Mouse (Mus musculus): ENCODE results near the gene Abcc1.
A peak's percentile ranks its signal among the peaks of the same experiment; 100 is the strongest.

The Abcc1 gene

DNA sequence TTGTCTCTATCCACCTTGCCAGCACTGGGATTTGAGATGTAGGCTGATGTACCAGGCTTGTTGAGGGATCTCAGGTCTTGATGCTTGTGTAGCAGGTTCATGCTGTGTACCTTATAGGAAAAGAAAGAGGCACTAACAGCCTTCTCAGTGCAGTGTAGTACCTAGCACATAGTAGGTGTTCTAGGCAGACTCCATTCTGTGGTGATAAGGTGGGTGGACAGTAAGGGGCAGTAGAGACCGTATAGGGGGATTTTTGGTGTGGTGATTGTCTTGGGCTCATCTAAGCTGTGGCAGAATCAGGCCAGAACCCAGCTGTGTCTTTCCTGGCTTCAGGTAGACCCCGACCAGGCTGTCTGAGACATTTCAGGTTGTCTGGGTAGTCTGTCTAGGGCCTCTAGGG is 15.0 kb downstream of the Abcc1 start:
- no peak for DNase-seq (ENCODE audit: low read depth, low spot score)

GRCm38 (mm10) chr16:14377321-14377720 is 16.0 kb downstream of the Abcc1 start:
- DNase-seq (ENCODE audit: low read depth, low spot score), result peak; percentile 10

DNA sequence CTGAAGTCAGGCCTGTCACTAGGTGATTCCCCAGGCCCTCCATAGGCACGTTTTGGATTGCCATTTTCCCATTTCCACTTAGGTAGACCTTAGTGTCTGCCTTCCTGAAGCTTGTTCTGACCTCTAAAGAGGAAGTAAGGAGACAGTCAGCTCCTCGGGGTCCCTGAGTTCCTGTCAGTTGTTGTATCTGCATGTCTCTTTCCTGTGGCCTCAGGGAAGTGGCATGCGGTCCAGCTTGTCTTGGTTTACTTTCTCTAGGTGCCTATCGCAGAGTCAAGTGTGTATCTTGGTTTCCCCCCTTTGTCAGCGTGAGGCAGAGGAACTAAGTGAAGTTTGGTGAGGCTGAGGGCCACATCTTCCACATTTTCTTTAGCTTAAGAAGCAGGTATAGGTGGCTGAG is 17.3 kb downstream of the Abcc1 start:
- no peak for DNase-seq (ENCODE audit: low read depth, low spot score)

DNA sequence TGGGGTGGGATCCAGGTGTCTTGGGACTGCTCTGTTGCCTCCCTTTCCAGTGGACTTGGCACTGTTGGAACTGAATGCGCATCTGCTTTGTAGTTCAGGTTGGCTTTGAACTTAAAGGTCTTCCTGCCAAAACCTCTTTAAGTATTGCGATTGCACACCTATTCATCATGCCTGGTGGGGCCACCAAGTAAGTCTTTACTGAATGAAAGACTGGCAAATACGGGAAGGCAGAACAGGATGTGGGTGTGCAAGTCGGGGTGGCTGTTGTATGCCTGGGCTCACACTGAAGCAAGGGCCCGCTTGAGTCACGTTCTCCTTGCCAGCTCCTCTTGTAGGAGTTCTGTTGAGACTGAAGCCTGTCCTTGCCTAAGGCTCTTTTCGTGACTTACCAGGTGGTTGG is 18.5 kb downstream of the Abcc1 start:
- no peak for DNase-seq (ENCODE audit: low read depth, low spot score)

GRCm38 (mm10) chr16:14381061-14381665 is 19.8 kb downstream of the Abcc1 start:
- no peak for DNase-seq (ENCODE audit: low read depth, low spot score)

DNA sequence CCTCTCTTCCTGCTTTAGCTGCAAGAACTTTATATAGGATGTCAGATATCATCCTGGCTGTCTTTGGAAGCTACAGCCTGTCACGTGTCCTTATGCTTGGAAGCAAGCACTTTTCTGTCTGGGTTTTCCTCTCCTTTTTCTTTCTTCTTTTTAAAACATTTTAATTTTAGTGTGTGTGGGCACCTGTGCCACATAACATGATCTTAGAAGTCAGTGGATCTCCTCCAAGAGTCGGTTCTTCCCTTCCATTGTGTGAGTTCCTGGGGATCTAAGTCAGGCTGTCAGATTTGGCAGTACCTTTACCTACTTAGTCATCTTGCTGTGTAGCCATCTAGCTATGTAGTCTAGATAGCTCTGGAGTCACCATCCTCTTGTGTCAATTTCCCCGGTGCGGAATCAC is 37.9 kb downstream of the Abcc1 start:
- DNase-seq (ENCODE audit: low read depth, low spot score), result no peak

DNA sequence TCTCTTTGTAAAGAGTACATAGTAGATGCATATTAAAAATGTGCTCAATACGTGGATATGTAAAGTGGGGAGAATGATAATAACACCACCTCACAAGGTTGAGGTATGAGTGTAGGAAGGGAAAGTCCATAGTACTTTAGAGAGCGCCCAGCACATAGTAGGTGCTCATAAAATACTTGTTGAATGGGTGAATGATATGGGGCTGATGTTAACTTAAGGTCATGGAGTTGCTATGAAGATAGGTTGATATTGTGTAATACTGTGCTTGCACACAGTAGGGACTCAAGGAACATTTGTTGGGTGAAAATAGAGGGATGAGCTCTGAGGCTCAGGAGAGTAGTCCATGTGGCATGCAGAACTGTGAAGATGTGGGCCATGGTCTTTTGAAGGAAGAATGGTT is 42.1 kb downstream of the Abcc1 start:
- DNase-seq (ENCODE audit: low read depth, low spot score), result no peak

DNA sequence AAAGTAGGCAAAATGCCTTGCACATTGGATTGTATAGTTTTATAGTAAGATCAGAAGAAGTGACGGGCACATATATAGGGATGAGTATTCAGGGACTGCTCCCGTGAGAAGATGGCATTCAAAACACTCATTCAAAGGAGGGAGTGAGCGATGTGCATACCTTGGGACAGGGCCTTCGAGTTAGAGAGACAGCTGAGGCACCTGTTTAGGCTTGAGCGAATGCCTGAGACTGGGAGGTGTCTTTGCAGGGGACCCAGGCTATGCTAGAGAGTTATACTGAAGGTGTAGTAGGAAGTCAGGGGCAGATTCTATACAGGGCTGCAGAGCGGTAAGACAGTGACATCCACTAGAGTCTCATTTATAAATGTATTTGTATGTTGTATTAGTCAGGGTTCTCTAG is 44.3 kb downstream of the Abcc1 start:
- no peak for DNase-seq (ENCODE audit: low read depth, low spot score)

- DNase-seq (ENCODE audit: low read depth, low spot score), result no peak
Observed at GRCm38 (mm10) chr16:14409124-14409523, 47.8 kb downstream of the Abcc1 start.

GRCm38 (mm10) chr16:14409776-14410175 is 48.4 kb downstream of the Abcc1 start:
- DNase-seq (ENCODE audit: low read depth, low spot score), result no peak

DNA sequence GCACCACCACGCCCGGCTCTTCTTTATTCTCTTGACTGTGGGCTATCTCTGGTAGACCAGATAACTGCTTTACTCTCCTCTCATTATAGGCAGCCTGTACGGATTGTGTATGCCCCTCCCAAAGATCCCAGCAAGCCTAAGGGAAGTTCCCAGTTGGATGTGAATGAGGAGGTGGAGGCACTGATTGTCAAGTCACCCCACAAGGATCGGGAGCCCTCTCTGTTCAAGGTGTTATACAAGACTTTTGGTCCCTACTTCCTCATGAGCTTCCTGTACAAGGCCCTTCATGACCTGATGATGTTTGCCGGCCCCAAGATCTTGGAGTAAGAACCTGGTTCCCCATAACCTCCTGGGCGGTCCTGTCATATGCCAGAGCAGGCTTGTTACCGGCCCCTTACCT is 49.3 kb downstream of the Abcc1 start:
- no peak for DNase-seq (ENCODE audit: low read depth, low spot score)

- no peak for DNase-seq (ENCODE audit: low read depth, low spot score)
Observed at GRCm38 (mm10) chr16:14411156-14411555, 49.8 kb downstream of the Abcc1 start.

- no peak for DNase-seq (ENCODE audit: low read depth, low spot score)
Observed at GRCm38 (mm10) chr16:14412551-14412950, 51.2 kb downstream of the Abcc1 start.

DNA sequence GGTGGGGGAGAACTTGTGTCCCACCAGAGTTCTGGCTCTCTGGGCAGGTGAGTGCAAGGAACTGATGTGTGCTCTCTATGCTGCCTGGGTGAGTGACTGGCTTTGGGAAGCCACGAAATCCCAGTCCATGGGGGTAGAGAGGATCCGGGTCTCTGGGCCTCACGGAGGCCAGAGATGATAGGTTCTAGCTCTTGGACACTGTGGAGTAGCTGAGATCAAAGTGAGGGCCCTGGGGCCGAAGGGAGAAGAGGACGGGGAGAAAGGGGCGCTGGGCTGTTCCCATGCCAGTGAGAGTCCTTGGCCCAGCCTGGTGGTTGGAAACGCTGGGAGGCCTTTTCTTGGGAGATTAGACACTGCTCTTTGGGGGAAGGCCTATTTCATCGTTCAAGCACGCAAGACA is 53.8 kb downstream of the Abcc1 start:
- no peak for DNase-seq (ENCODE audit: low read depth, low spot score)

DNA sequence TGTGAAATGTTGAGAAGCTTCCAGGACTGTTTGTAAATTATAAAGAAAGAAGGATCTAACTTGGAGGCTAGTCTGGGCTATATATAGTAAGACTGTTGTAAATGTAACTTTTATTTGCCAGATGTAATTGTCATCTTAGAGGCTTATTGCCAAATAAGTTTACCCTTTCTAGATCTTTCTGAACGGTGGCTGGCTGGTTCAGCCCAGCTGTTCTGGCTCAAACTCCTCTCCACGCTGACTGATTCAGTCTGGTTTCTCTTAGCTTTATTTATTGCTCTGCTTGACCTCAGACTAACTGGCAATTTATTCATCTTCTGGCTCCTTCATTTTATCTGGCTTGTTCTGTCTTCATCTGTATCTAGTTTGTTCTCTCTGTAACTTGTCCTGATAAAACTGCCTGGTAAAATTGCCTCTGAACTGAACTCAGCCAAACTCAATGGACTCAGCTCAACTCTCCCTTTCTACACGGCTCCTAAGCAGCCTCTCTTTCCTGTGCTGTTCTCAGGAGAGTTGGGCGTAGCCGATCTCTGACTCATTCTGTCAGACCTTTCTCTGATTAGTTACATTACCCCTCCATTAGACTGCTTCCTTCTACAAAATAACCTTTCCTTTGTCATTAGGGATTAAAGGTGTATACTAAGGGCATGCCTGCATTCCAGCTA is 55.7 kb downstream of the Abcc1 start:
- DNase-seq (ENCODE audit: low read depth, low spot score), result no peak

DNA sequence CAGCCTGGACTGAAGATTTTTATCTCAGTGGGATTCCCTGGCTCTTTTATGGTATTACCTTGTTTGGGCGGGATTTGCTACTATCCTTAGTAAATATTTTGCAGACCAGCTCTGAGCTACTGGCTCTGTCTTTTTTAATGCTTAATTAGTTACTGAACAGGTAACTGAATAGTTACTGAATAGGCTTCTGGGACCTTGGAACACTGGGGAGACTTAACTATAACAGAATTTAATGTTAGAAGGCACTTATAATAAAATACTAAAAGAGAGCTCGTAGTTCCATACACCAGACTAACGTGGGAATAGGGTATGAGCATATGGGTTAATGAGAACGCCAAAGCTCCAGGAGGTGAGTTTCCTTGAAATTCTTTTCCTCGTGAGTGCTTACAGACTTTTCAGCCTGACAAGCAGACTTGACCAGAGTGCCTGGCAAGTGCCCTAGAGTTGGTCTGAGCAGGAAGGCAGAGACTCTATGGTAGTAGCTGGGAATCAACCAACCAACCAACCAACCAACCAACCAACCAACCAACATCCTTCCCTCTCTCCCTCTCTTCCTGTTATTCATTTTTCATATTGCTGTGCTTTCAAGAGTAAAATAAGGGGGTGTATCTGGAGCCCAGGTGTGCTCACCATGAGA is 59.3 kb downstream of the Abcc1 start:
- DNase-seq (ENCODE audit: low read depth, low spot score), result no peak

GRCm38 (mm10) chr16:14422081-14422480 is 60.7 kb downstream of the Abcc1 start:
- no peak for DNase-seq (ENCODE audit: low read depth, low spot score)

DNA sequence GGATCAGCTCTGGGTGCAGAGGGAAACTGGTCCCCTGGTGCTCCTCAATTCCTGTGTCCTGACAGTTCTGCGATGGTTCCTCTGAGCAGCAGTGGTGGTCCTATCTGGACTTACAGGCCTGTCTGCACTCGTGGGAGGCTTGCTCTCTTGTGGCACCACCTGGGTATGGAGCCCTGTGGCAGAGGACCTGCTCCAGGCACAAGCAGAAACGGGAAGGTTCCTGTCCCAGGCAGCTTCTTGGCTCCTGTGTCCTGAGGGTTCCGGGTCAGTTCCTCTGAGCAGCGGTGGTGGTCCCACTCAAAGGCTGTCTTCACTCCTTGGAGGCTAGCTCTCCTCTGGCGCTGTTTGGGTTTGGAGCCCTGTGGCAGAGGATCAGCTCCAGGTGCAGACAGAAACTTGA is 68.0 kb downstream of the Abcc1 start:
- no peak for DNase-seq (ENCODE audit: low read depth, low spot score)

DNA sequence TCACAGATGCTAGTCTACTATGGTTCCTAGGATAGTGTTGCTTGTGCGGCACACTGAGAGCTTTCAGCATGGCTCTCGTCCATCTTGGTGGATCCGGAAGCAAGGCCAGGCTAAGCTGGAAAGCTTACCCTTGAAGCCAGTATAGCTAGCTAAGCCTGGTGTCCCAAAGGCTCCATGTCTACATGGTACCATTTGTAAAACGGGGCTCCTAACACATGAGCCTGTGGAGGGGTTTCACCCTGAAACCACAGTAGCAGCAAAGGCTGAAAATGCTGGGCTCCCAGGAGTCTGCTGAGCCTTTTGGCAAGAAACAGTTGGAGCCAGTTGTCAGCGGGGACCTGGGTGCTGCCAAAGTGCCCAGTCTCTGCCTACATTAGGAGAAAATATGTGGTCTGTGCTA is 71.6 kb downstream of the Abcc1 start:
- DNase-seq (ENCODE audit: low read depth, low spot score), result no peak

DNA sequence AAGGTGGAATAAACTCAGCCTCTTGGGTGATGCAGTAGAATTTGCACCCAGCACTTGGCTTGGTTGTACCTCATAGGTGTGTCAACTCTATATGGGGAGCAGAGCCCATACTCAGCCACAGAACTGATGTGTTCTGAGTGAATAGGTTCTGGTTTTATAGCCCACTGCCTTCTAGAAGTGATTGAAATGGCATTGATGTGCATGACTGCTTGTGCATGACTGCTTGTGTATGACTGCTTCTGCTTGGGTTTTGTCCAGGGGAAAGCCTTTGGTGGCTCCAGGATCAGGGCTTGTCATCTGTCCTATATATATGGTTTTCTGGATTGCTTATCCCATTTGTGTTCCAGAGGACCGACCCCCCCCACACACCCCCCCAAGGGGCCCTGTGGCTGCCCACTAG is 74.2 kb downstream of the Abcc1 start:
- no peak for DNase-seq (ENCODE audit: low read depth, low spot score)

DNA sequence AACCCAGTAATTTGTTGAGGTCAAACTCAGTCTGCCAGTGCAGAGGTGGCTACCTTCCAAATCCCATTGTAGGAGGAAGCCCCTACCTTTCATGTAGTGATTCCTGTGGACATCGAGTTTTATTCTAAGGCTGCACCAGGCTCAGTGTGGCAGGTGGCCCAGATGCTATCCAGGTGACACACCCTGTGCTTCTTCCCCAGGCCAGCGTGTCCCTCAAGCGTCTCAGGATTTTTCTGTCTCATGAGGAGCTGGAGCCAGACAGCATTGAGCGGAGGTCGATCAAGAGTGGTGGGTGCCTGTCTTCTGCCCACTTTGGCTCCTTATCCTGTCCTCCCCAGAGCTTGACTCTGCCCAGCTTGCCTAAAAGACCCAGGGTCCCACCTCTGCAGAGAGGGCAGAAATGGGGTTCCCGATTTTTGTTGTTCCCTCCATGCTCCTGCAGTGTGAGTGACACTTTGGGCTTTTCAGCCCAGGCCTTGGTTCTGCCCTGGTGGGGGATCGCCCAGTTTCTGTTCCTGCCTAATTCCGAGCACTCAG is 76.2 kb downstream of the Abcc1 start:
- no peak for DNase-seq (ENCODE audit: low read depth, low spot score)

- no peak for DNase-seq (ENCODE audit: low read depth, low spot score)
Observed at GRCm38 (mm10) chr16:14438561-14438960, 77.2 kb downstream of the Abcc1 start.

- DNase-seq (ENCODE audit: low read depth, low spot score), result no peak
Observed at GRCm38 (mm10) chr16:14439081-14439480, 77.7 kb downstream of the Abcc1 start.
